Mouse (Mus musculus) MEL (cell line): ENCODE data around the gene Pogz. TPM values are rescaled to one million over a fixed set of nuclear protein-coding genes. Genes with fewer than 3 reads are reported as not detected.
A peak's percentile ranks its signal among the peaks of the same experiment; 100 is the strongest.

Source experiments
- DNase-seq: peaks from one replicate; pipeline ENCODE4 v3.0.0; 2011; ENCODE audit warnings: low read depth, low spot score
- H3K27ac ChIP-seq: 2 replicates; pipeline ENCODE4 v1.5.1; 2012; ENCODE audit warnings: low read depth, mild to moderate bottlenecking, control low read depth, low read length, moderate library complexity; ENCODE audit not compliant: control insufficient read depth
- H3K27me3 ChIP-seq, 2 experiments: fragments of 150-350 bp in 1 of 2; sonication (generic) in 1 of 2; 2 replicates each; pipeline ENCODE4 v1.6.1; 2012; ENCODE audit warnings: low read length in 2 of 2, mild to moderate bottlenecking in 2 of 2, improper control_type of control experiment in 1 of 2, moderate library complexity in 1 of 2; ENCODE audit not compliant: insufficient read depth in 2 of 2, control insufficient read depth in 1 of 2
- H3K36me3 ChIP-seq, 2 experiments: 2 replicates each; pipeline ENCODE4 v1.6.1; 2012 to 2014; ENCODE audit warnings: low read length in 2 of 2, improper control_type of control experiment in 1 of 2, inconsistent platforms in 1 of 2, mild to moderate bottlenecking in 1 of 2; ENCODE audit not compliant: insufficient read depth in 2 of 2, control insufficient read depth in 1 of 2
- H3K4me1 ChIP-seq, 2 experiments: fragments of 150-350 bp in 1 of 2; sonication (generic) in 1 of 2; 2 replicates each; pipeline ENCODE4 v1.6.1; 2012; ENCODE audit warnings: low read length in 2 of 2, improper control_type of control experiment in 1 of 2, mild to moderate bottlenecking in 1 of 2; ENCODE audit not compliant: insufficient read depth in 2 of 2, control insufficient read depth in 1 of 2
- H3K4me3 ChIP-seq, 2 experiments: fragments of 150-350 bp in 1 of 2; sonication (generic) in 1 of 2; 2 replicates each; pipeline ENCODE4 v1.5.1; 2012; ENCODE audit warnings: low read depth in 2 of 2, low read length in 2 of 2, mild to moderate bottlenecking in 2 of 2, moderate library complexity in 2 of 2, control low read depth in 1 of 2, improper control_type of control experiment in 1 of 2; ENCODE audit not compliant: control insufficient read depth in 1 of 2, insufficient read depth in 1 of 2
- H3K79me2 ChIP-seq: 2 replicates; pipeline ENCODE4 v1.6.1; 2012; ENCODE audit warnings: mild to moderate bottlenecking, low read length, moderate library complexity; ENCODE audit not compliant: control insufficient read depth, poor library complexity, insufficient read depth
- H3K9ac ChIP-seq: 2 replicates; pipeline ENCODE4 v1.6.1; 2012; ENCODE audit warnings: low read depth, mild to moderate bottlenecking, control low read depth, low read length, moderate library complexity; ENCODE audit not compliant: control insufficient read depth, poor library complexity, severe bottlenecking
- H3K9me3 ChIP-seq: fragments of 150-350 bp; sonication (generic); replicated peaks from 2 replicates; pipeline ENCODE4 v1.6.1; 2012; ENCODE audit warnings: mild to moderate bottlenecking, low read length, improper control_type of control experiment, moderate library complexity; ENCODE audit not compliant: insufficient read depth
- BHLHE40 ChIP-seq: IDR thresholded peaks from 2 replicates; pipeline ENCODE4 v1.6.1; 2012; ENCODE audit warnings: low read depth, mild to moderate bottlenecking, inconsistent platforms, low read length, improper control_type of control experiment, borderline replicate concordance
- CTCF ChIP-seq, 3 experiments: IDR thresholded peaks in 2 of 3; conservative IDR thresholded peaks in 1 of 3; 2 replicates each; pipeline ENCODE4 v1.5.1; 2011 to 2012; ENCODE audit warnings: low read length in 3 of 3, low read depth in 2 of 3, mild to moderate bottlenecking in 2 of 3, improper control_type of control experiment in 1 of 3, inconsistent platforms in 1 of 3, mixed read lengths in 1 of 3, moderate library complexity in 1 of 3; ENCODE audit not compliant: control insufficient read depth in 1 of 3, insufficient read depth in 1 of 3, poor library complexity in 1 of 3, severe bottlenecking in 1 of 3
- E2F4 ChIP-seq: IDR thresholded peaks from 2 replicates; pipeline ENCODE4 v1.6.1; 2011; ENCODE audit warnings: low read depth, low read length, improper control_type of control experiment, borderline replicate concordance
- ETS1 ChIP-seq: IDR thresholded peaks from 2 replicates; pipeline ENCODE4 v1.6.1; 2012; ENCODE audit warnings: low read depth, mild to moderate bottlenecking, inconsistent platforms, low read length, improper control_type of control experiment, moderate library complexity
- GABPA ChIP-seq: IDR thresholded peaks from 2 replicates; pipeline ENCODE4 v1.6.1; 2012; ENCODE audit warnings: low read depth, mild to moderate bottlenecking, inconsistent platforms, low read length, improper control_type of control experiment, moderate library complexity
- GATA1 ChIP-seq: IDR thresholded peaks from 2 replicates; pipeline ENCODE4 v1.6.1; 2011; ENCODE audit warnings: low read depth, low read length, improper control_type of control experiment
- HCFC1 ChIP-seq: IDR thresholded peaks from 2 replicates; pipeline ENCODE4 v1.6.1; 2012; ENCODE audit warnings: low read depth, mild to moderate bottlenecking, inconsistent platforms, low read length, improper control_type of control experiment, moderate library complexity
- MAX ChIP-seq: IDR thresholded peaks from 2 replicates; pipeline ENCODE4 v1.6.1; 2011; ENCODE audit warnings: low read length, improper control_type of control experiment
- MXI1 ChIP-seq: IDR thresholded peaks from 2 replicates; pipeline ENCODE4 v1.6.1; 2011; ENCODE audit warnings: mild to moderate bottlenecking, low read depth, low read length, improper control_type of control experiment
- NELFE ChIP-seq: IDR thresholded peaks from 2 replicates; pipeline ENCODE4 v1.6.1; 2011; ENCODE audit warnings: low read depth, low read length, improper control_type of control experiment
- TCF12 ChIP-seq: IDR thresholded peaks from 2 replicates; pipeline ENCODE4 v1.6.1; 2014; ENCODE audit warnings: low read depth, mild to moderate bottlenecking, inconsistent platforms, low read length, improper control_type of control experiment, moderate library complexity
- UBTF ChIP-seq: IDR thresholded peaks from 2 replicates; pipeline ENCODE4 v1.6.1; 2012; ENCODE audit warnings: low read depth, mild to moderate bottlenecking, inconsistent platforms, low read length, improper control_type of control experiment, moderate library complexity, borderline replicate concordance; ENCODE audit not compliant: insufficient read depth
- ZC3H11A ChIP-seq: IDR thresholded peaks from 2 replicates; pipeline ENCODE4 v1.6.1; 2012; ENCODE audit warnings: low read depth, mild to moderate bottlenecking, inconsistent platforms, low read length, improper control_type of control experiment
- ZMIZ1 ChIP-seq: IDR thresholded peaks from 2 replicates; pipeline ENCODE4 v1.6.1; 2012; ENCODE audit warnings: low read depth, mild to moderate bottlenecking, inconsistent platforms, low read length, improper control_type of control experiment, moderate library complexity
- polyA plus RNA-seq, 2 experiments: library from polyadenylated mRNA; stranded (reverse) in 1 of 2; unstranded in 1 of 2; fragments of >175 nt in 1 of 2; fragments of >200 nt in 1 of 2; gene quantifications; 2 replicates each; pipeline versions ENCODE4 v1.2.1 to v1.2.4; 2012; ENCODE audit warnings: low replicate concordance in 2 of 2, low read depth in 1 of 2; ENCODE audit not compliant: insufficient read length in 2 of 2, insufficient read depth in 1 of 2, missing spikeins in 1 of 2
- total RNA-seq: library from RNA; depleted of rRNA; stranded (reverse); fragments of 300-350 nt; gene quantifications from 2 replicates; pipeline ENCODE4 v1.2.3, GENCODE M21; 2012

Gene Pogz
- total and polyA plus RNA-seq, 3 experiments: 10.6 to 31.6 TPM; not detected in 1

- no peaks in the 10 kb centered on the region for H3K4me1 ChIP-seq
- no peaks in the 10 kb centered on the region for H3K79me2 ChIP-seq
- TF ChIP-seq UBTF (no peak), TCF12 (no peak), BHLHE40 (no peak), GATA1 (no peak)
- no peaks in the 10 kb centered on the region for H3K27me3 ChIP-seq
- no peaks in the 10 kb centered on the region for H3K9me3 ChIP-seq
- no peak overlapping the region for H3K4me3 ChIP-seq
- H3K9ac ChIP-seq: no peak overlapping the region
- H3K27ac ChIP-seq: no peak overlapping the region
- no peak for DNase-seq
- peaks cover 0 to 35% of the 10 kb centered on the region in 2 experiments; a peak in 2 of 4 replicates for H3K36me3 ChIP-seq
Measured at GRCm38 (mm10) chr3:94869011-94869410, 31.6 kb downstream of the Pogz start.

GRCm38 (mm10) chr3:94878618-94879017, 41.3 kb downstream of the Pogz start:
- Histone ChIP-seq H3K9me3 (no peaks in the 10 kb centered on the region), H3K36me3 (peaks cover 0 to 23% of the 10 kb centered on the region in 2 experiments; a peak in 2 of 4 replicates), H3K9ac (no peak overlapping the region), H3K27me3 (no peaks in the 10 kb centered on the region), H3K4me3 (no peak overlapping the region), H3K4me1 (no peaks in the 10 kb centered on the region), H3K79me2 (no peaks in the 10 kb centered on the region), H3K27ac (no peak overlapping the region)
- DNase-seq: no peak
- TF ChIP-seq MXI1 (no peak), ZC3H11A (no peak), MAX (no peak), CTCF (IDR thresholded peaks at IDR 0.05 in 2 of 3, conservative IDR thresholded peaks at IDR 0.05 in 1 of 3; ENCODE audit: control insufficient read depth in 1 of 3, insufficient read depth in 1 of 3, low read depth in 2 of 3, low read length in 3 of 3, poor library complexity in 1 of 3, severe bottlenecking in 1 of 3) (no peak), NELFE (no peak), GABPA (no peak)

GRCm38 (mm10) chr3:94881840-94882239, 44.5 kb downstream of the Pogz start:
- H3K9me3 ChIP-seq: no peaks in the 10 kb centered on the region

More at GRCm38 (mm10) chr3:94881840-94882239, 44.5 kb downstream of the Pogz start:
- H3K9ac ChIP-seq: no peak overlapping the region
- H3K4me3 ChIP-seq: no peak overlapping the region
- no peak for DNase-seq
- H3K27me3 ChIP-seq: no peaks in the 10 kb centered on the region
- H3K36me3 ChIP-seq: peaks cover 12 to 25% of the 10 kb centered on the region in 2 experiments
- H3K79me2 ChIP-seq: peaks cover 17% of the 10 kb centered on the region
- no peak overlapping the region for H3K27ac ChIP-seq
- peaks cover 2 to 14% of the 10 kb centered on the region in 2 experiments; a peak in 2 of 4 replicates for H3K4me1 ChIP-seq
- TF ChIP-seq GATA1: no peak
- TF ChIP-seq HCFC1: no peak
- no peak for TF ChIP-seq ETS1
- TF ChIP-seq E2F4: no peak
- TF ChIP-seq ZMIZ1: peak; percentile 74
